Mouse (Mus musculus): ENCODE data around the gene Znrf1.

Gene Znrf1

DNA sequence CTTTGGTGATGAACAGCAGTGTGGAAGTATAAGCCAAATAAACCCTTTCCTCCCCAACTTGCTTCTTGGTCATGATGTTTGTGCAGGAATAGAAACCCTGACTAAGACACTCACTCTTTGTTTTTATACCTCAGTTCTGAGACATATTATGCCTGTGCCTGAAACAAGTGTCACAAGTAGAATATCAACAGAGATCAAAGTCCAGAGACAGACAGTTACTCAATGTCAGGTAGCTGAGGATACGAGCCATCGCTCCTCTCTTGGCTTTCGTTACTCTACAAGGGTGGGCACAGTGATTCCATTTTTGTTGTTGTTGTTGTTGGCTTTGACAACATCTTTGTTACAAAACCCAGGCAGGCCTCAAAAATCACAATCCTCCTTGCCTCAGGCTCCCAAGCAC lies 97.1 kb downstream of the Znrf1 start:
- no peak for DNase-seq

GRCm38 (mm10) chr8:111638086-111638485 lies 102.2 kb downstream of the Znrf1 start:
- DNase-seq = no peak

- DNase-seq = no peak
These were observed 105.2 kb downstream of the Znrf1 start for GRCm38 (mm10) chr8:111641064-111641463.

DNA sequence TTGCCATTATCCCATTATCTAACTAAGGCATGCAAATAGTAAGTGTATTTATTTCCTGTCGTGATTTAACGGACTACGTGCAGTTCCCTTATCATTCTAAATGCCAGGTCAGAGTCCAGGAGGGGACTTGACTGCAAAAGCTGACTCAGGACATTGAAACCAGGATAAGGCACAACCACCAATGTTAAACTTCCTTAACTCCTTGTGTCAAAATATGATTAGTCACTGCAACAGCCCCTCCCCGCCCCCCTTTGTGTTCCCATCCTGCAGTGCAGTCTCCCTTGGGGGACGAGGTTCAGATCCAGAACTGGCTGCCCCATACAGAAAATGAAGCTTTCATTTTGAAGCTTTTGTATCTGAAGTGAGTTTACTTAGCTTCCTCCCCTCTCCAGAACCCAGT lies 106.6 kb downstream of the Znrf1 start:
- peak; percentile 59 for DNase-seq

- no peak for DNase-seq
These were observed 107.0 kb downstream of the Znrf1 start for GRCm38 (mm10) chr8:111642939-111643263.

DNA sequence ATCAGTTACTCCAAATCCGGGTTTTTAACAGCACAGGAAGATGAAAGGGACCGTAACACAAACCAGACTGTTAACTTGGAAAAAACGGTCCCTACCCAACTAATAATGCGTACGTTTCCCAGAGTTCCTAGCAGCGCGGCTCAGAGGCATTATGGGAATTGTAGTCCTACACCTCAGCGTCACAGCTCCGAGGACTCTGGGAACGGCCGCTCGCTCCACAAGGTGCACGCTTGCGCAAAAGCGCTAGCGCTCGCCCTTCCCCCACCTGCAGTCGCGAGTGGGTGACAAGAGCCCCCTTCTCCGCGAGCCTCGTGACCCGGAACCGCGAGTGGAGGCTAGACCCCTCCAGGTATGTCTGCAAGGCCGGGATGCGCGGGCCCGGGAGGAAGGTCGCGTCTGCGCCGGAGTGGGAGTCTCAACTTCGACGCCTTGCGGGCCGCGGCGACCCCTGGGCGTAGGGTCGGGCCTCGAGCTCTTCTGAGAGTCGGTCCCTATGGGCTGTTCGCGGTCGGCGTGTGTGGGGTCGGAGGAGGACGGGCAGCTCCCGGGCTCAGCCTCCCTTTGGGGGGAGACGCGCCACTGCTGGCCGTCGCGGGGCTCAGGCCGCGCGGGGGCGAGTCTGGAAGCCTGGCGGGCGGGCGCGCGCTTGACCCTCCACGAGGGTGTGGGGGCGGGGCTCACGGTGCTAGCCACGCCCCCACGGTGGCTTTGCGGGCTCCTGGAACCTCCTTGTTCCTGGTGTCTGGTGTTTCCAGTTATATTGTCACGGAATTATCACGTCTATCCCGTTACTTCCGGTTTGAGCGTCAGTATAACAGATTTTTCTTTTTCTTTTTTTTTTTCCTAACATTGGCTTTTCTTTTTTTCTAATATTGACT lies 107.6 kb downstream of the Znrf1 start, which contains the start of gene Zfp1:
Gene Zfp1 (plus strand): TSS at position 138 of the 878 bp plus-strand sequence.
- DNase-seq = peak; percentile 91

GRCm38 (mm10) chr8:111644286-111645051 lies 108.6 kb downstream of the Znrf1 start:
- peak; percentile 56 for DNase-seq

DNA sequence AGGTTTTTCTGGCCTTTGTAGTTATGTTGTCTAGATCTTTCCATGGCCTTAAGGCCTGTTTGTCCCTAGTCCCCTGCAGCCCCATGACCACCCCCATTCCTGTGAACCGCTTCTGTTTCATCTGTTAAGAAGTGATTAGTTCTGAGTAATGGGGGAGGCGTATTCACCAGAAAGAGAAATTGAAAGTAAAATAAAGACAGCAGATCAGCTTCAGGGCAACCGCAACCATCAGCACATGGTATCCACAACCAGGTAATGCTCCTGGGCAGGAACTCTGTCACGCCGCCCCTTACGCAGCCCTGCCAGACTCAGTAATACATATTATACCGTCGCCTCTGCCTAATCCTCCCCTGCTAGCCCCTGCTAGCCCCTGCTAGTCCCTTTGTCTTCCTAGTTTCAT lies 109.8 kb downstream of the Znrf1 start:
- no peak for DNase-seq

GRCm38 (mm10) chr8:111648834-111649233 lies 112.9 kb downstream of the Znrf1 start:
- DNase-seq = no peak

- no peak for DNase-seq
These were observed 114.8 kb downstream of the Znrf1 start for GRCm38 (mm10) chr8:111650651-111651050.

DNA sequence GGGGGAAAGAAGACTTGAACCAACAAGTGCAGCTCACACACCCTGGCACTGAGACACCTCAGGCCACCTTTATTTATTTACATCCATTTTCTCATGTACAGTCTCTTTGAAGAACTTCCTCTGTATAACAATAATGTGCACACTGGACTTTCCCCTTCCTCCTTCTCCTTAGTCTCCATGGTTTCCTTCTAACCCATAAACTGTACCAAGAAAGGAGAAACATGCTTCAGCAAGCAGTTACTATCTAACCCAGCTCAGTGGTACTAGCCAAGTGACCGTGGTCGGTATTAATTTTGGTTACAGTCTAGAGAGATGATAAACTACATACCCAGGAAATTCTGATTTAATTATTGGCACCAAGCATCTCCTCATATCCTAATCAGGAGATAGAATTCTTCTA lies 117.6 kb downstream of the Znrf1 start:
- no peak for DNase-seq

DNA sequence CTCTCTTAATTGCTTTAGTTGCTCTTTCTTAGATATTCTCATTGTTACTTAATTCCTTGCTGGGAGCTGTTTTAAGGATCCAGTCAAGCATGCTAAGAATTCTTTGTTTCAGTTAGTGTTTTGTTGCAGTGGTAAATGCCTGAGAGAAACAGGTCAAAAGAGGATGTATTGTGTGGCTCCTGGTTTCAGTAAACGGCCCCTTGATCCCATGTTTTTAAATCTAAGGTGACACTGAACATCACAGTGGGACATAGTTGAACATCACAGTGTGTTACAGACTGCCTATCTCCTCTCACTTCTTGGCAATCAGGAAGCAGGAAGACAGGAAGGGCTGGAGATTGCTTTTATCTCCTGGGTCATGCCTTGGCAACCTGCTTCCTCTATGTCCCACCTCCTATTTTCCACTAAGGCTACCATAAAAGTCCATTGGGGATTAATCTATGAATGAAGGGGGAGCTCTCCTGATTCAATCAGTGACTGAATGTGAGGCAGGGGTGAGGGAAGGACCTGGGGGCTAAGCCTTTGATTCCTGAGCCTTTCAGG lies 121.5 kb downstream of the Znrf1 start:
- no peak for DNase-seq

DNA sequence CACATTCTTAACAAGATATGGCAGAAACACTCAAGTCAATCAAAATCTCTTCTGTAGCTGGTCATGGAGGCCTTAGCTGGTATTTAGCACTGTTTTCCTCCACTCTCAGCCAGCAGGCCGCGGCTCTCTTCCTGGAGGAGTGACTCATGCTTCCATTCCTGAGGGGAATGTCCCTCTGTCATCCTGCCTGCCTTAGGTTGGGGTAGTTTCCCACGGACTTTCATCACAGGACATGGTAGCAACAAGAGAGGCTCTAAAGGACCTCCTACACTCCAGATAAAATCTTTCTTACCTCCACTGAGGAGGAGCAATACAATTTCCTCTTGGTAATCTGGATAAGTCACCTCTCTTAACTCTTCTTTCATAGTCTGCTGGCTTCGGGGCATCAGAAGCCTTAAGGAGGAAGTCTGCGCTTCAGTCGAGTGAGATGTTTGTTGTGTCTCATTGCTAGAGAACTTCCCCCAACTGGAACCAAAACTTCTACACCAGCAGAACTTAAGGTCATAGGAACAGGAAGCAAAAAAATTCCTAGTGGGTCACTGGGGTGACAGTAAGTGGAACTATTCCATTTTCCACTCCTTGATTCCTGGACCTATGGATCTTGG lies 123.0 kb downstream of the Znrf1 start:
- no peak for DNase-seq

DNA sequence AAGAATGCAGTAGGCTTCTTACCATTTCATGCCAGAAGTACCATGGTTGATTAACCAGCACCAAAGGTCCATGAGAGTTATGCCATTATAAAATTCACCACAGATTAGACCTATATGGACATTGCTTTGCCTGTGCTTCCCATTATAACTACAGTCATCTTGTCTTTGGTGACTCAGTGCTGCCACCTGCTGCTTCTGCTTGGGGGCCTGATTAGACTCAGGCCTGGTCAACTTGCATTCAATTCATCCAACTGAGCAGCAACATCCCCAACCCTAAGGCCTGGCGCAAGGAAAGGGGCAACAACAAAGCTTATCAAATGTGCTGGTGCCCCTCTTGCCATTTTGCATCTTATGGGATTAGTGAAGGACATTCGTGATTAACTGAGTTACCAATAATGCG lies 126.6 kb downstream of the Znrf1 start:
- DNase-seq = peak; percentile 77

DNA sequence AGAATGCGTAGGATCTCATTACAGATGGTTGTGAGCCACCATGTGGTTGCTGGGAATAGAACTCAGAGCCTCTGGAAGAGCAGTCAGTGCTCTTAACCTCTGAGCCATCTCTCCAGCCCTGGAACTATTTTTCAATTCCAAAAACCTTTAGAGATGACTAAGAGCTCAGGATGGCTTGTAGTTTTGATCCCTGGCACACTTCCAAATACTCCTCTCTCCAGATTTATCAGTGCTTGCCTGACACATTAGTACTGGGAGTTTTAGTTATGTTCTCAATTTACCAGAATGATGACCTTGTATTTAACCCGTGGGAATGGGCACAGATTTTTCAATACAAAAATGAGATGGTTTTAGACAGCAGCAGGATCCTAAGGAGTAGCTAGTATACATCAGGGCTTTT lies 130.9 kb downstream of the Znrf1 start:
- no peak for DNase-seq
